Mouse (Mus musculus): ENCODE measurements around the gene Npepl1. TPM values are rescaled to one million over a fixed set of nuclear protein-coding genes. Genes with fewer than 3 reads are reported as not detected.

The Npepl1 gene
- 20.9 and 21.3 TPM in 2 replicates for polyA plus RNA-seq (2015; fragmentation: Nextera tagmentation; extraction: Ambion mirVana)

GRCm38 (mm10) chr2:174109991-174110782, at the start of gene Npepl1:
Gene Npepl1, plus strand, starts transcription at chr2:174110349.
- peak within 1 kb of the TSS; percentile 68 for H3K4me2 ChIP-seq (replicated peaks)
- no peaks in the 10 kb centered on the region for H3K9me3 ChIP-seq
- H3K27me3 ChIP-seq, result no peaks in the 10 kb centered on the region
- H3K4me1 ChIP-seq, result peaks cover 9% of the 10 kb centered on the region
- H3K36me3 ChIP-seq, result no peaks in the 10 kb centered on the region
- 2% methylated on average over 76 of the region's 90 CpGs for WGBS
- H3K9ac ChIP-seq (replicated peaks), result peak within 1 kb of the TSS; percentile 48
- peak; percentile 91 for ATAC-seq (replicated peaks)
- peak within 1 kb of the TSS; percentile 45 for H3K4me3 ChIP-seq
- H3K27ac ChIP-seq (replicated peaks), result peak within 1 kb of the TSS; percentile 12; the same call in 1 of the 2 replicates

GRCm38 (mm10) chr2:174061219-174061618, 48.9 kb upstream of the Npepl1 start:
- no peaks in the 10 kb centered on the region for H3K9me3 ChIP-seq
- no peaks in the 10 kb centered on the region for H3K4me1 ChIP-seq
- no peak overlapping the region for H3K27ac ChIP-seq (replicated peaks)
- H3K4me3 ChIP-seq, result no peak overlapping the region
- no peaks in the 10 kb centered on the region for H3K36me3 ChIP-seq
- WGBS, result 4% methylated on average over 2 of the region's 2 CpGs
- H3K27me3 ChIP-seq, result no peaks in the 10 kb centered on the region
- ATAC-seq (replicated peaks), result no peak
- H3K9ac ChIP-seq (replicated peaks), result no peak overlapping the region
- no peak overlapping the region for H3K4me2 ChIP-seq (replicated peaks)

GRCm38 (mm10) chr2:174063074-174063473, 47.1 kb upstream of the Npepl1 start:
- Histone ChIP-seq H3K4me2 (replicated peaks) (no peak overlapping the region), H3K27me3 (no peaks in the 10 kb centered on the region), H3K36me3 (no peaks in the 10 kb centered on the region), H3K9ac (replicated peaks) (no peak overlapping the region), H3K27ac (replicated peaks) (no peak overlapping the region), H3K4me1 (no peaks in the 10 kb centered on the region), H3K9me3 (no peaks in the 10 kb centered on the region), H3K4me3 (no peak overlapping the region)
- 89% methylated on average over 6 of the region's 6 CpGs for WGBS
- no peak for ATAC-seq (replicated peaks)

GRCm38 (mm10) chr2:174063527-174064211, 46.5 kb upstream of the Npepl1 start:
- no peak for ATAC-seq (replicated peaks)
- H3K4me2 ChIP-seq (replicated peaks), result no peak overlapping the region

GRCm38 (mm10) chr2:174067793-174068419, 42.2 kb upstream of the Npepl1 start:
- WGBS, result 76% methylated on average over 6 of the region's 6 CpGs
- H3K27ac ChIP-seq (replicated peaks), result no peak overlapping the region
- no peaks in the 10 kb centered on the region for H3K9me3 ChIP-seq
- no peak overlapping the region for H3K9ac ChIP-seq (replicated peaks)
- H3K4me1 ChIP-seq, result no peaks in the 10 kb centered on the region
- H3K36me3 ChIP-seq, result no peaks in the 10 kb centered on the region
- ATAC-seq (replicated peaks), result no peak
- H3K27me3 ChIP-seq, result no peaks in the 10 kb centered on the region
- H3K4me2 ChIP-seq (replicated peaks), result no peak overlapping the region
- no peak overlapping the region for H3K4me3 ChIP-seq

More at GRCm38 (mm10) chr2:174063527-174064211, 46.5 kb upstream of the Npepl1 start:
- 87% methylated on average over 9 of the region's 9 CpGs for WGBS
- no peak overlapping the region for H3K9ac ChIP-seq (replicated peaks)
- no peak overlapping the region for H3K4me3 ChIP-seq
- H3K27ac ChIP-seq (replicated peaks), result no peak overlapping the region
- no peaks in the 10 kb centered on the region for H3K9me3 ChIP-seq
- no peaks in the 10 kb centered on the region for H3K27me3 ChIP-seq
- no peaks in the 10 kb centered on the region for H3K4me1 ChIP-seq
- H3K36me3 ChIP-seq, result no peaks in the 10 kb centered on the region

GRCm38 (mm10) chr2:174069532-174070049, 40.6 kb upstream of the Npepl1 start:
- Histone ChIP-seq H3K27ac (replicated peaks) (no peak overlapping the region), H3K4me3 (no peak overlapping the region), H3K27me3 (no peaks in the 10 kb centered on the region), H3K4me2 (replicated peaks) (no peak overlapping the region), H3K36me3 (no peaks in the 10 kb centered on the region), H3K9me3 (no peaks in the 10 kb centered on the region), H3K9ac (replicated peaks) (no peak overlapping the region), H3K4me1 (peaks cover 4% of the 10 kb centered on the region; the same call in 1 of the 2 replicates)
- 59% methylated on average over 3 of the region's 3 CpGs for WGBS
- ATAC-seq (replicated peaks), result no peak

GRCm38 (mm10) chr2:174071406-174071805, 38.7 kb upstream of the Npepl1 start:
- Histone ChIP-seq H3K27ac (replicated peaks) (no peak overlapping the region), H3K27me3 (no peaks in the 10 kb centered on the region), H3K36me3 (no peaks in the 10 kb centered on the region), H3K4me2 (replicated peaks) (no peak overlapping the region), H3K4me3 (no peak overlapping the region), H3K9ac (replicated peaks) (no peak overlapping the region), H3K9me3 (no peaks in the 10 kb centered on the region), H3K4me1 (peaks cover 17% of the 10 kb centered on the region)
- 92% methylated on average over 5 of the region's 5 CpGs for WGBS
- no peak for ATAC-seq (replicated peaks)

GRCm38 (mm10) chr2:174073156-174073790, 36.9 kb upstream of the Npepl1 start:
- Histone ChIP-seq H3K9me3 (no peaks in the 10 kb centered on the region), H3K27me3 (no peaks in the 10 kb centered on the region)
- 81% methylated on average over 5 of the region's 5 CpGs for WGBS

GRCm38 (mm10) chr2:174074621-174075020, 35.5 kb upstream of the Npepl1 start:
- H3K9ac ChIP-seq (replicated peaks), result peak overlapping the region; percentile 53
- 0% methylated on average over 11 of the region's 13 CpGs for WGBS
- peak; percentile 11 for ATAC-seq (replicated peaks)

More at GRCm38 (mm10) chr2:174073156-174073790, 36.9 kb upstream of the Npepl1 start:
- H3K4me2 ChIP-seq (replicated peaks), result no peak overlapping the region
- H3K4me1 ChIP-seq, result peaks cover 32% of the 10 kb centered on the region
- H3K9ac ChIP-seq (replicated peaks), result no peak overlapping the region
- H3K4me3 ChIP-seq, result no peak overlapping the region
- H3K27ac ChIP-seq (replicated peaks), result no peak overlapping the region
- no peaks in the 10 kb centered on the region for H3K36me3 ChIP-seq
- no peak for ATAC-seq (replicated peaks)

GRCm38 (mm10) chr2:174075072-174075570, 35.0 kb upstream of the Npepl1 start:
- Histone ChIP-seq H3K36me3 (no peaks in the 10 kb centered on the region), H3K4me3 (peak overlapping the region; percentile 88), H3K9ac (replicated peaks) (peak overlapping the region; percentile 53), H3K4me1 (peaks cover 37% of the 10 kb centered on the region), H3K4me2 (replicated peaks) (peak overlapping the region; percentile 83), H3K27me3 (no peaks in the 10 kb centered on the region), H3K27ac (replicated peaks) (peak overlapping the region; percentile 93), H3K9me3 (no peaks in the 10 kb centered on the region)
- peak; percentile 4 for ATAC-seq (replicated peaks)
- 1% methylated on average over 22 of the region's 22 CpGs for WGBS

More at GRCm38 (mm10) chr2:174074621-174075020, 35.5 kb upstream of the Npepl1 start:
- H3K4me1 ChIP-seq, result peaks cover 37% of the 10 kb centered on the region
- H3K4me2 ChIP-seq (replicated peaks), result peak overlapping the region; percentile 83
- peak overlapping the region; percentile 88 for H3K4me3 ChIP-seq
- no peaks in the 10 kb centered on the region for H3K27me3 ChIP-seq
- H3K27ac ChIP-seq (replicated peaks), result peak overlapping the region; percentile 93
- no peaks in the 10 kb centered on the region for H3K9me3 ChIP-seq
- no peaks in the 10 kb centered on the region for H3K36me3 ChIP-seq

GRCm38 (mm10) chr2:174075673-174076432, 34.3 kb upstream of the Npepl1 start, which contains the start of gene Stx16:
Gene Stx16, plus strand, starts transcription at chr2:174076308.
- peak within 1 kb of the TSS; percentile 81 for H3K9ac ChIP-seq (replicated peaks)
- whole genome bisulfite sequencing, result 1% methylated on average over 32 of the region's 32 CpGs
- peak within 1 kb of the TSS; percentile 93 for H3K27ac ChIP-seq (replicated peaks)
- no peaks in the 10 kb centered on the region for H3K27me3 ChIP-seq
- H3K36me3 ChIP-seq, result no peaks in the 10 kb centered on the region
- H3K4me1 ChIP-seq, result peaks cover 43% of the 10 kb centered on the region
- H3K9me3 ChIP-seq, result no peaks in the 10 kb centered on the region
- peak within 1 kb of the TSS; percentile 83 for H3K4me2 ChIP-seq (replicated peaks)
- peak within 1 kb of the TSS; percentile 88 for H3K4me3 ChIP-seq
- ATAC-seq (replicated peaks), result peak; percentile 92
